Comparison of ENCODE assay signal across 26 mouse cellular contexts in the genomic region with DNA sequence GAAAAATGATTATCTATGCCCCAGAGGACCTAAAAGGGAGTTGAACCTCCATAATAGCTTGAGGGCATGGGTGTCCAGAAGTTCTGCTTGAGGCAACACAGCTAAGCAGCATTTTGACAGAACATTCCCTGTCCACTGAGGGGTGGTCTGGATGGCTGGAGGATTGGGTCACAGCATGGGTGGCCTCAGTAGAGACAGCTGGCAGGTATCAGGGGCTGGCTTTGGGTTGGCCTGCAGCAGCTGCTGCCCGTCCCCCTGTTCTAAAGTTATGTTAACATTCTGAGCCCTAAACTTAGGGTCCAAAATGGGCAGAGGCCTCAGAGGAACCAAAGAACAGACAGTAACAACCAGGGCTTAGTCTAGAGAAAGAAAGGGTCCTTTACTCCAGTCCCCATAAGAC. TPM values are rescaled to one million over a fixed set of nuclear protein-coding genes. Genes with fewer than 3 reads are reported as not detected.
DNase-seq lines count a peak whose midpoint lies in the region; ATAC-seq and TF ChIP-seq lines count a peak whose summit lies in the region.
"Had no signal": no experiment of that assay in that cellular context is flagged by ENCODE, and none has a peak within 500 bp of the region (broad histone marks: within the 10 kb centered on the region; RNA-seq: fewer than 3 reads in every experiment).

No protein-coding gene starts in this region.

- no peak overlapping the region for H3K9ac ChIP-seq in liver, embryonic 15.5 days
- H3K9ac ChIP-seq in limb, embryonic 13.5 days = no peak overlapping the region
- H3K9ac ChIP-seq: forebrain, embryonic 13.5 days; hindbrain, embryonic 15.5 days; midbrain, embryonic 12.5 days had no signal

- no peak overlapping the region for H3K4me3 ChIP-seq in gastrocnemius, adult 2 months
- no peak overlapping the region for H3K4me3 ChIP-seq in liver, embryonic 15.5 days (replicated peaks)
- peak overlapping the region; percentile 29; the same call in 1 of the 2 replicates for H3K4me3 ChIP-seq in E14TG2a.4 (replicated peaks; ENCODE audit: low read length)
- no peak overlapping the region for H3K4me3 ChIP-seq in limb, embryonic 13.5 days
- H3K4me3 ChIP-seq: forebrain, embryonic 13.5 days; hindbrain, embryonic 10.5 days; hindbrain, embryonic 15.5 days; midbrain, embryonic 12.5 days had no signal

- H3K4me1 ChIP-seq in liver, embryonic 15.5 days (replicated peaks) = peaks cover 62% of the 10 kb centered on the region
- peaks cover 95% of the 10 kb centered on the region for H3K4me1 ChIP-seq in E14TG2a.4 (replicated peaks; ENCODE audit: low read depth, low read length)
- peaks cover 67% of the 10 kb centered on the region for H3K4me1 ChIP-seq in limb, embryonic 13.5 days

- H3K36me3 ChIP-seq in liver, embryonic 15.5 days (replicated peaks) = peaks cover 38% of the 10 kb centered on the region
- no peaks in the 10 kb centered on the region for H3K36me3 ChIP-seq in E14TG2a.4 (ENCODE audit: insufficient read depth, low read length)
- no peaks in the 10 kb centered on the region for H3K36me3 ChIP-seq in limb, embryonic 13.5 days
- H3K36me3 ChIP-seq: hindbrain, embryonic 10.5 days; hindbrain, embryonic 15.5 days; midbrain, embryonic 12.5 days had no signal

- H3K27me3 ChIP-seq in liver, embryonic 15.5 days = no peaks in the 10 kb centered on the region
- H3K27me3 ChIP-seq in E14TG2a.4 (ENCODE audit: insufficient read depth, low read length) = no peaks in the 10 kb centered on the region; the same call in 1 of the 2 replicates
- H3K27me3 ChIP-seq in limb, embryonic 13.5 days = no peaks in the 10 kb centered on the region
- H3K27me3 ChIP-seq: CH12.LX; forebrain, embryonic 13.5 days; hindbrain, embryonic 15.5 days; midbrain, embryonic 12.5 days had no signal

- ATAC-seq in liver, embryonic 15.5 days (ENCODE audit: insufficient read depth) = no peak
- ATAC-seq in limb, embryonic 13.5 days (ENCODE audit: low FRiP score, low read depth) = no peak
- ATAC-seq in monocyte, adult 5-6 weeks (replicated peaks; ENCODE audit: insufficient number of reproducible peaks, low FRiP score, low TSS enrichment, poor library complexity, severe bottlenecking) = no peak
- ATAC-seq: forebrain, embryonic 13.5 days had no signal

- DNase-seq in gastrocnemius, adult 2 months = no peak
- no peak for DNase-seq in gastrocnemius, postnatal 36 days
- DNase-seq in liver = no peak
- DNase-seq in urinary bladder, postnatal 25 days (ENCODE audit: low spot score) = no peak
- DNase-seq: adrenal gland, postnatal 14 days; cerebellum, adult 11 months; cerebellum, adult 9-10 months; cerebellum, postnatal 36 days; gastrocnemius, postnatal 25 days; heart, postnatal 14 days; kidney, adult 8-10 months; kidney, postnatal 10 days; layer of hippocampus, adult 9-11 months; lung, adult 2 months; lung, postnatal 36 days; right cerebral cortex, adult 18-20 months; thymus, postnatal 14 days had no signal

- 0 out of 2 replicates have a peak overlapping the region, but pooled peaks have one; percentile 31 for H3K27ac ChIP-seq in gastrocnemius, adult 2 months
- H3K27ac ChIP-seq in liver, embryonic 15.5 days (replicated peaks) = peak overlapping the region; percentile 2; the same call in 1 of the 2 replicates
- H3K27ac ChIP-seq in limb, embryonic 13.5 days = peak overlapping the region; percentile 99; the same call in 1 of the 2 replicates
- H3K27ac ChIP-seq: forebrain, embryonic 13.5 days; hindbrain, embryonic 10.5 days; hindbrain, embryonic 15.5 days; midbrain, embryonic 12.5 days had no signal

- intact Hi-C loops in gastrocnemius, adult 2 months (cut with DNase I) = no loop called here
- intact Hi-C loops in gastrocnemius, postnatal 36 days (cut with DNase I) = no loop called here

- no peaks in the 10 kb centered on the region for H3K9me3 ChIP-seq in liver, embryonic 15.5 days (replicated peaks)
- peaks cover 4% of the 10 kb centered on the region; the same call in 1 of the 2 replicates for H3K9me3 ChIP-seq in E14TG2a.4 (ENCODE audit: low read length)
- no peaks in the 10 kb centered on the region for H3K9me3 ChIP-seq in limb, embryonic 13.5 days
- H3K9me3 ChIP-seq: forebrain, embryonic 13.5 days; hindbrain, embryonic 10.5 days; hindbrain, embryonic 15.5 days; midbrain, embryonic 12.5 days had no signal

- TF ChIP-seq CTCF in gastrocnemius, adult 2 months (IDR thresholded peaks at IDR 0.05) = no peak
- no peak for TF ChIP-seq CTCF in E14TG2a.4 (conservative IDR thresholded peaks at IDR 0.05; ENCODE audit: low read length)

- WGBS in liver, embryonic 15.5 days (ENCODE audit: insufficient replicate concordance) = 71% methylated on average over 1 of the region's 1 CpGs
- 86% methylated on average over 1 of the region's 1 CpGs for WGBS in limb, embryonic 13.5 days

- no peak overlapping the region for H3K4me2 ChIP-seq in liver, embryonic 15.5 days
- H3K4me2 ChIP-seq in limb, embryonic 13.5 days (replicated peaks) = no peak overlapping the region
- H3K4me2 ChIP-seq: forebrain, embryonic 13.5 days; hindbrain, embryonic 15.5 days; midbrain, embryonic 12.5 days had no signal

RNA-seq across cellular contexts. Expression of a gene that starts 6.4 kb away (rescaled TPM):
- under 1 TPM; 0.23 to 0.39 TPM for total RNA-seq in gastrocnemius, adult 2 months (2021)
- total RNA-seq in gastrocnemius, postnatal 36 days (2021) = under 1 TPM; 0.15 to 0.27 TPM
- 80.3 and 82.2 TPM in 2 replicates for polyA plus RNA-seq in liver, embryonic 15.5 days (2015; fragmentation: Nextera tagmentation; extraction: Ambion mirVana)
- polyA plus RNA-seq in limb, embryonic 13.5 days (2015; fragmentation: Nextera tagmentation; extraction: Ambion mirVana) = 3.4 and 5.2 TPM in 2 replicates
- 47.6 to 98.9 TPM (median 75.2 TPM) in 3 replicates for total RNA-seq in monocyte, adult 5-6 weeks (2017)

RNA-seq across cellular contexts. Expression of a gene that starts 41.3 kb away (rescaled TPM):
- total RNA-seq in gastrocnemius, adult 2 months (2021) = 100 to 1,000 TPM; 100 to 129 TPM
- 100 to 1,000 TPM; 106 to 118 TPM for total RNA-seq in gastrocnemius, postnatal 36 days (2021)
- 132 and 141 TPM in 2 replicates for polyA plus RNA-seq in liver, embryonic 15.5 days (2015; fragmentation: Nextera tagmentation; extraction: Ambion mirVana)
- polyA plus RNA-seq in limb, embryonic 13.5 days (2015; fragmentation: Nextera tagmentation; extraction: Ambion mirVana) = 532 and 537 TPM in 2 replicates
- 75.1 to 86.6 TPM (median 75.4 TPM) in 3 replicates for total RNA-seq in monocyte, adult 5-6 weeks (2017)

RNA-seq across cellular contexts. Expression of a gene that starts 42.2 kb away (rescaled TPM):
- total RNA-seq in gastrocnemius, adult 2 months (2021) = not detected
- total RNA-seq in gastrocnemius, postnatal 36 days (2021) = not detected
- 0.25 and 0.44 TPM in 2 replicates for polyA plus RNA-seq in liver, embryonic 15.5 days (2015; fragmentation: Nextera tagmentation; extraction: Ambion mirVana)
- 0.75 and 1.4 TPM in 2 replicates for polyA plus RNA-seq in limb, embryonic 13.5 days (2015; fragmentation: Nextera tagmentation; extraction: Ambion mirVana)
- total RNA-seq in monocyte, adult 5-6 weeks (2017) = 1.6 TPM in 1 of 3 replicates, not detected in the others
- total RNA-seq: adrenal gland, postnatal 14 days; CH12.LX; gastrocnemius, postnatal 25 days had no signal

RNA-seq across cellular contexts. Expression of a gene that starts 57.8 kb away (rescaled TPM):
- total RNA-seq in gastrocnemius, adult 2 months (2021) = 1 to 10 TPM; 6.6 to 8.2 TPM
- total RNA-seq in gastrocnemius, postnatal 36 days (2021) = 1 to 10 TPM; 7.8 to 8.4 TPM
- polyA plus RNA-seq in liver, embryonic 15.5 days (2015; fragmentation: Nextera tagmentation; extraction: Ambion mirVana) = 38.5 and 44.2 TPM in 2 replicates
- polyA plus RNA-seq in limb, embryonic 13.5 days (2015; fragmentation: Nextera tagmentation; extraction: Ambion mirVana) = 112 and 115 TPM in 2 replicates
- total RNA-seq in monocyte, adult 5-6 weeks (2017) = 5.2 to 10.4 TPM (median 8.2 TPM) in 3 replicates

Comparison
In these comparisons a context has a peak if more than half of its experiments do, and no peak if none do; other contexts are left out.
1. H3K27ac ChIP-seq: peak in every context shown above with its lines; median percentile 99 in limb, embryonic 13.5 days; 31 in gastrocnemius, adult 2 months; 2 in liver, embryonic 15.5 days.
2. RNA of a gene that starts 6.4 kb away (total RNA-seq): 47.6 to 98.9 TPM in monocyte, adult 5-6 weeks; 0.23 to 0.39 TPM in gastrocnemius, adult 2 months and 0.15 to 0.27 TPM in gastrocnemius, postnatal 36 days; every median in the first group is over 10 times any median in the second.